In genomic region chr9:90269011-90269681, GRCm38 (mm10) we compare ENCODE assay signal across 8 mouse cellular contexts. TPM values are rescaled to one million over a fixed set of nuclear protein-coding genes. Genes with fewer than 3 reads are reported as not detected.
A peak's percentile ranks its signal among the peaks of the same experiment; 100 is the strongest.
DNase-seq lines count a peak whose midpoint lies in the region; ATAC-seq lines count a peak whose summit lies in the region.

No protein-coding gene starts in this region.

- H3K9me3 ChIP-seq in intestine, embryonic 14.5 days (ENCODE audit: control insufficient read depth, low read length) = no peaks in the 10 kb centered on the region
- H3K9me3 ChIP-seq in limb, embryonic 15.5 days = no peaks in the 10 kb centered on the region
- no peaks in the 10 kb centered on the region for H3K9me3 ChIP-seq in midbrain, embryonic 12.5 days

- WGBS in intestine, embryonic 14.5 days = 10% methylated on average over 7 of the region's 7 CpGs
- 21% methylated on average over 7 of the region's 7 CpGs for WGBS in limb, embryonic 15.5 days
- WGBS in midbrain, embryonic 12.5 days = 30% methylated on average over 7 of the region's 7 CpGs

- peak; percentile 62 for DNase-seq in right cerebral cortex, adult 18-20 months
- no peak for DNase-seq in right cerebral cortex, postnatal 25 days
- DNase-seq in embryo, embryonic 9.5 days (ENCODE audit: extremely low spot score) = peak; percentile 17
- peak; percentile 99 for DNase-seq in heart, adult 11 months
- DNase-seq in intestine, embryonic 14.5 days (ENCODE audit: low spot score) = peak; percentile 74
- peak; percentile 51 for DNase-seq in thymus, postnatal 14 days

- peak overlapping the region; percentile 83 for H3K9ac ChIP-seq in intestine, embryonic 14.5 days (ENCODE audit: low read length)
- H3K9ac ChIP-seq in limb, embryonic 15.5 days = 0 out of 2 replicates have a peak overlapping the region, but pooled peaks have one; percentile 29
- H3K9ac ChIP-seq in midbrain, embryonic 12.5 days (replicated peaks) = no peak overlapping the region; the same call in 1 of the 2 replicates

- no peaks in the 10 kb centered on the region for H3K27me3 ChIP-seq in intestine, embryonic 14.5 days (replicated peaks; ENCODE audit: control insufficient read depth, insufficient read depth, low read length)
- H3K27me3 ChIP-seq in limb, embryonic 15.5 days = no peaks in the 10 kb centered on the region
- peaks cover 23% of the 10 kb centered on the region; the same call in 1 of the 2 replicates for H3K27me3 ChIP-seq in midbrain, embryonic 12.5 days

- H3K27ac ChIP-seq in intestine, embryonic 14.5 days (ENCODE audit: low read depth) = peak overlapping the region; percentile 69
- H3K27ac ChIP-seq in limb, embryonic 15.5 days = peak overlapping the region; percentile 81
- H3K27ac ChIP-seq in midbrain, embryonic 12.5 days (replicated peaks) = no peak overlapping the region; the same call in 1 of the 2 replicates

- peaks cover 18% of the 10 kb centered on the region for H3K4me1 ChIP-seq in intestine, embryonic 14.5 days (replicated peaks; ENCODE audit: control insufficient read depth, insufficient read depth, low read length)
- peaks cover 28% of the 10 kb centered on the region for H3K4me1 ChIP-seq in limb, embryonic 15.5 days
- H3K4me1 ChIP-seq in midbrain, embryonic 12.5 days = peaks cover 16% of the 10 kb centered on the region

- peak overlapping the region; percentile 91 for H3K4me2 ChIP-seq in intestine, embryonic 14.5 days (ENCODE audit: low read length)
- H3K4me2 ChIP-seq in limb, embryonic 15.5 days = peak overlapping the region; percentile 82
- peak overlapping the region; percentile 90 for H3K4me2 ChIP-seq in midbrain, embryonic 12.5 days (replicated peaks)

- ATAC-seq in intestine, embryonic 14.5 days (replicated peaks; ENCODE audit: low FRiP score, low TSS enrichment, low read depth) = peak; percentile 40; the same call in 1 of the 2 replicates
- ATAC-seq in limb, embryonic 15.5 days (ENCODE audit: insufficient number of reproducible peaks, low FRiP score, low TSS enrichment, low read depth) = peak; percentile 70
- 0 out of 2 replicates have a peak, but pooled peaks have one; percentile 13 for ATAC-seq in midbrain, embryonic 12.5 days (ENCODE audit: low FRiP score, low read depth)

- peak overlapping the region; percentile 74 for H3K4me3 ChIP-seq in intestine, embryonic 14.5 days (ENCODE audit: low read depth, low read length)
- peak overlapping the region; percentile 91 for H3K4me3 ChIP-seq in limb, embryonic 15.5 days
- H3K4me3 ChIP-seq in midbrain, embryonic 12.5 days = peak overlapping the region; percentile 74

- 0 out of 2 replicates have a peak, but pooled peaks cover 4% of the 10 kb centered on the region for H3K36me3 ChIP-seq in intestine, embryonic 14.5 days (ENCODE audit: control insufficient read depth, insufficient read depth, low read length)
- no peaks in the 10 kb centered on the region for H3K36me3 ChIP-seq in limb, embryonic 15.5 days
- H3K36me3 ChIP-seq in midbrain, embryonic 12.5 days = no peaks in the 10 kb centered on the region

RNA-seq across cellular contexts. Expression of gene Tbc1d2b, which starts 1.5 kb away (rescaled TPM):
- 20.2 and 20.9 TPM in 2 replicates for polyA plus RNA-seq in intestine, embryonic 14.5 days (2014; fragmentation: Nextera tagmentation; extraction: Ambion mirVana)
- 14.6 and 16.3 TPM in 2 replicates for polyA plus RNA-seq in limb, embryonic 15.5 days (2015; fragmentation: Nextera tagmentation; extraction: Ambion mirVana)
- polyA plus RNA-seq in midbrain, embryonic 12.5 days (2016; fragmentation: Nextera tagmentation; extraction: Ambion mirVana) = 11.0 and 11.4 TPM in 2 replicates

Comparison
In these comparisons a context has a peak if more than half of its experiments do, and no peak if none do; other contexts are left out.
1. ATAC-seq: peak in every context shown above with its lines; median percentile 70 in limb, embryonic 15.5 days; 40 in intestine, embryonic 14.5 days; 13 in midbrain, embryonic 12.5 days.